Mouse (Mus musculus): ENCODE data around the gene Ecd.
"Not testable (repeated sequence)": the region's sequence is repeated elsewhere in the genome, so short reads cannot be mapped to it uniquely, and the experiment has no call there.

GRCm38 (mm10) chr14:20305085-20305484, 42.8 kb downstream of the Ecd start:
- not testable (repeated sequence) for TF ChIP-seq CTCF (IDR thresholded peaks at IDR 0.05; ENCODE audit: control insufficient read depth, insufficient read depth, insufficient read length); MAX (IDR thresholded peaks at IDR 0.05); CEBPB (IDR thresholded peaks at IDR 0.05; ENCODE audit: low read depth)
